Mouse (Mus musculus): Measurements from ENCODE around the gene Mrpl14. TPM values are rescaled to one million over a fixed set of nuclear protein-coding genes. Genes with fewer than 3 reads are reported as not detected.

Mrpl14 gene
- polyA plus RNA-seq, 1 experiment from 2014 or later = 163 TPM

GRCm38 (mm10) chr17:45667986-45668385, 18.1 kb upstream of the Mrpl14 start:
- WGBS = 87% methylated on average over 10 of the region's 10 CpGs
- H3K4me1 ChIP-seq (replicated peaks; ENCODE audit: control insufficient read depth, insufficient read depth) = no peaks in the 10 kb centered on the region
- no peak overlapping the region for H3K4me3 ChIP-seq (ENCODE audit: low read depth, low read length)
- no peak overlapping the region for H3K9ac ChIP-seq (ENCODE audit: low read length)
- no peak for ATAC-seq (ENCODE audit: low FRiP score, low TSS enrichment)
- no peak for TF ChIP-seq EP300 (optimal IDR thresholded peaks at IDR 0.05)
- no peak for TF ChIP-seq CTCF (IDR thresholded peaks at IDR 0.05; ENCODE audit: low read depth)
- no peak for DNase-seq (ENCODE audit: low spot score)
- no peaks in the 10 kb centered on the region for H3K9me3 ChIP-seq (ENCODE audit: control insufficient read depth, low read length)
- no peak overlapping the region for H3K4me2 ChIP-seq (replicated peaks; ENCODE audit: low read depth)
- H3K27me3 ChIP-seq (ENCODE audit: control insufficient read depth, insufficient read depth, low read length) = no peaks in the 10 kb centered on the region
- no peak overlapping the region for H3K27ac ChIP-seq (replicated peaks)
- H3K36me3 ChIP-seq (ENCODE audit: control insufficient read depth, insufficient read depth, low read length) = peaks cover 24% of the 10 kb centered on the region

- H3K36me3 ChIP-seq (ENCODE audit: control insufficient read depth, insufficient read depth, low read length) = peaks cover 22% of the 10 kb centered on the region
- no peak overlapping the region for H3K27ac ChIP-seq (replicated peaks)
- no peak overlapping the region for H3K4me3 ChIP-seq (ENCODE audit: low read depth, low read length)
- ATAC-seq (ENCODE audit: low FRiP score, low TSS enrichment) (no peak; the same call in 1 of the 2 replicates), DNase-seq (ENCODE audit: low spot score) (no peak)
- H3K4me1 ChIP-seq (replicated peaks; ENCODE audit: control insufficient read depth, insufficient read depth) = no peaks in the 10 kb centered on the region
- H3K4me2 ChIP-seq (replicated peaks; ENCODE audit: low read depth) = no peak overlapping the region
- H3K27me3 ChIP-seq (ENCODE audit: control insufficient read depth, insufficient read depth, low read length) = no peaks in the 10 kb centered on the region
- H3K9me3 ChIP-seq (ENCODE audit: control insufficient read depth, low read length) = no peaks in the 10 kb centered on the region
- H3K9ac ChIP-seq (ENCODE audit: low read length) = no peak overlapping the region
- 81% methylated on average over 1 of the region's 1 CpGs for WGBS
- TF ChIP-seq EP300 (optimal IDR thresholded peaks at IDR 0.05) (no peak), CTCF (IDR thresholded peaks at IDR 0.05; ENCODE audit: low read depth) (peak; percentile 69)
These were observed 14.3 kb upstream of the Mrpl14 start for GRCm38 (mm10) chr17:45671821-45672220.

DNA sequence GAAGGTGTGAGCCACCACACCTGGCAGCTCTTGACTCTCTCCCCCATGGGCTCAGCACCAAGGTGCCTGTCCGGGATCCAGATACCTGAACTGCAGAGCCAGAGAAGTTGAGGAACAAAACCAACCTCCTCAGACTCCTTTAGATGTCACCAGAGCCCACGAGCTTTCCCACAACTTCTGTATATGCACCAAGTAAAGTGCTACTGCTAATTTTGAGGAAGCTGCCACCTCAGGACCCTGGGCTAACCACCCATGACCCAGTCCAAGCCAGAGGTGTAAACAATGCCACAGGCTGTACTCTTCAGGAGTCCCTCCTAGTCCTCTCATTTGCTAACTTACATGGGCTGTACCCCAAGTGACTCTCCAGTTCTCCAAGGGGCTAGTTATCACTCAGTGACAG, 13.5 kb upstream of the Mrpl14 start:
- 75% methylated on average over 2 of the region's 2 CpGs for WGBS
- no peak for TF ChIP-seq EP300 (optimal IDR thresholded peaks at IDR 0.05)
- TF ChIP-seq CTCF (IDR thresholded peaks at IDR 0.05; ENCODE audit: low read depth) = no peak
- H3K36me3 ChIP-seq (ENCODE audit: control insufficient read depth, insufficient read depth, low read length) = peaks cover 22% of the 10 kb centered on the region

DNA sequence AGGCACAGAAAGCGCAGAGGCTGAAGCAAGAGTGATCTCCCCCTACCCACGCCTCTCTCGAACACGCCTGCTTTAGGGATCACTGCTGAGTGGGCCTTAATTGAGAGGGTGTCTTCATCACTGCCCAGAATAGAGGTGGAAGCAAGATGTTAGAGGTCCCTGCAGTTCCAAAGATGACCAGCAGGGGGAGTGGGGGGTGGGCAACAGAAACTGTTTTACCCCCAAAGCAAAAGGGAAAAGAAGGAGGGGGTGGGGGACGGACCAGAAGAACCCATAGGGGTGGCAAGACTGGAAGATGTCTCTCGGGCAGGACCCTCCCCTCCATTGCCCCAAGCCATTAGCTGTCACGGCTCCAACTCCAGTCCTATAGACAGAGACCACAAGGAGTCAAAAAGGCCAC, 8.0 kb upstream of the Mrpl14 start:
- Histone ChIP-seq H3K9ac (ENCODE audit: low read length) (no peak overlapping the region), H3K4me2 (replicated peaks; ENCODE audit: low read depth) (no peak overlapping the region), H3K4me1 (replicated peaks; ENCODE audit: control insufficient read depth, insufficient read depth) (no peaks in the 10 kb centered on the region; the same call in 1 of the 2 replicates), H3K36me3 (ENCODE audit: control insufficient read depth, insufficient read depth, low read length) (peaks cover 15% of the 10 kb centered on the region), H3K4me3 (ENCODE audit: low read depth, low read length) (no peak overlapping the region), H3K9me3 (ENCODE audit: control insufficient read depth, low read length) (no peaks in the 10 kb centered on the region), H3K27me3 (ENCODE audit: control insufficient read depth, insufficient read depth, low read length) (no peaks in the 10 kb centered on the region), H3K27ac (replicated peaks) (no peak overlapping the region)
- 35% methylated on average over 7 of the region's 7 CpGs for WGBS
- ATAC-seq (ENCODE audit: low FRiP score, low TSS enrichment) (no peak), DNase-seq (ENCODE audit: low spot score) (peak; percentile 66)
- TF ChIP-seq EP300 (optimal IDR thresholded peaks at IDR 0.05) = no peak
- TF ChIP-seq CTCF (IDR thresholded peaks at IDR 0.05; ENCODE audit: low read depth) = peak; percentile 86

More for the DNA sequence above, 13.5 kb upstream of the Mrpl14 start:
- no peaks in the 10 kb centered on the region for H3K9me3 ChIP-seq (ENCODE audit: control insufficient read depth, low read length)
- H3K9ac ChIP-seq (ENCODE audit: low read length) = no peak overlapping the region
- H3K4me2 ChIP-seq (replicated peaks; ENCODE audit: low read depth) = no peak overlapping the region
- H3K27ac ChIP-seq (replicated peaks) = no peak overlapping the region
- no peak for ATAC-seq (ENCODE audit: low FRiP score, low TSS enrichment)
- no peaks in the 10 kb centered on the region for H3K4me1 ChIP-seq (replicated peaks; ENCODE audit: control insufficient read depth, insufficient read depth)
- no peak overlapping the region for H3K4me3 ChIP-seq (ENCODE audit: low read depth, low read length)
- no peak for DNase-seq (ENCODE audit: low spot score)
- no peaks in the 10 kb centered on the region for H3K27me3 ChIP-seq (ENCODE audit: control insufficient read depth, insufficient read depth, low read length)

- Histone ChIP-seq H3K36me3 (ENCODE audit: control insufficient read depth, insufficient read depth, low read length) (peaks cover 10% of the 10 kb centered on the region; the same call in 1 of the 2 replicates), H3K27me3 (ENCODE audit: control insufficient read depth, insufficient read depth, low read length) (no peaks in the 10 kb centered on the region), H3K9me3 (ENCODE audit: control insufficient read depth, low read length) (no peaks in the 10 kb centered on the region), H3K4me2 (replicated peaks; ENCODE audit: low read depth) (peak overlapping the region; percentile 42), H3K27ac (replicated peaks) (peak overlapping the region; percentile 63), H3K9ac (ENCODE audit: low read length) (peak overlapping the region; percentile 43; the same call in 1 of the 2 replicates), H3K4me1 (replicated peaks; ENCODE audit: control insufficient read depth, insufficient read depth) (peaks cover 4% of the 10 kb centered on the region), H3K4me3 (ENCODE audit: low read depth, low read length) (no peak overlapping the region)
- DNase-seq (ENCODE audit: low spot score) (no peak), ATAC-seq (ENCODE audit: low FRiP score, low TSS enrichment) (peak; percentile 44; the same call in 1 of the 2 replicates)
- TF ChIP-seq CTCF (IDR thresholded peaks at IDR 0.05; ENCODE audit: low read depth) (no peak), EP300 (optimal IDR thresholded peaks at IDR 0.05) (no peak)
- WGBS = 46% methylated on average over 8 of the region's 8 CpGs
These were observed 5.6 kb upstream of the Mrpl14 start for GRCm38 (mm10) chr17:45680391-45680980.

- Histone ChIP-seq H3K4me1 (replicated peaks; ENCODE audit: control insufficient read depth, insufficient read depth) (peaks cover 4% of the 10 kb centered on the region), H3K27ac (replicated peaks) (no peak overlapping the region), H3K36me3 (ENCODE audit: control insufficient read depth, insufficient read depth, low read length) (peaks cover 5% of the 10 kb centered on the region; the same call in 1 of the 2 replicates), H3K4me2 (replicated peaks; ENCODE audit: low read depth) (no peak overlapping the region), H3K9me3 (ENCODE audit: control insufficient read depth, low read length) (no peaks in the 10 kb centered on the region), H3K9ac (ENCODE audit: low read length) (no peak overlapping the region), H3K4me3 (ENCODE audit: low read depth, low read length) (no peak overlapping the region), H3K27me3 (ENCODE audit: control insufficient read depth, insufficient read depth, low read length) (no peaks in the 10 kb centered on the region)
- TF ChIP-seq CTCF (IDR thresholded peaks at IDR 0.05; ENCODE audit: low read depth) (peak; percentile 63), EP300 (optimal IDR thresholded peaks at IDR 0.05) (no peak)
- ATAC-seq (ENCODE audit: low FRiP score, low TSS enrichment) (no peak), DNase-seq (ENCODE audit: low spot score) (no peak)
- WGBS = 91% methylated on average over 1 of the region's 1 CpGs
These were observed 4.5 kb upstream of the Mrpl14 start for GRCm38 (mm10) chr17:45681588-45681987.
